Mouse (Mus musculus): ENCODE measurements around the gene Slc22a23. TPM values are rescaled to one million over a fixed set of nuclear protein-coding genes. Genes with fewer than 3 reads are reported as not detected.
A peak's percentile ranks its signal among the peaks of the same experiment; 100 is the strongest.

Gene Slc22a23
- total and polyA plus RNA-seq, 2 experiments from 2014 or later, result 10.3 to 87.9 TPM

DNA sequence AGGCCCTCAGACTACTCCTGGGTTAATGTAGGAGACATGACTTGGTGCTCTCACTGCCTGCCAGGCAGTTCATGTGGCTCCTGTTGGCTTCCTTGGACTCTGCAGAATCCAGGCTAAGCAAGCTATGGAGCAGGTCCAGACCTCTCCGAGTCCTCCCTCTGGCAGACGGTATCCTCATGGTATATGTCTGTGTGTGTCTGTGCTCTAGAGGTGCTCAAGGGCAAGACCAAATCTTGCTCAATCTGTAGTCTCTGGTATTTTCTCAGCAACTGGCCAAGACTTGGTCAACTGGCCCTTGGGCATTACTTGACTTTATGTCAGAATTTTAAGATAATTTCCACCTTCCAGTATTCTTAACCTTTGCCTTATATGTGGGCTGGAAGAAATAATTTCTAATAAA, 159.6 kb downstream of the Slc22a23 start:
- DNase-seq (no peak), ATAC-seq (no peak)
- no peaks in the 10 kb centered on the region for H3K9me3 ChIP-seq (ENCODE audit: low read length)
- H3K4me2 ChIP-seq (ENCODE audit: low read depth), result no peak overlapping the region
- H3K36me3 ChIP-seq (ENCODE audit: insufficient read depth), result peaks cover 44% of the 10 kb centered on the region
- no peaks in the 10 kb centered on the region for H3K4me1 ChIP-seq (ENCODE audit: insufficient read depth)
- no peak overlapping the region for H3K27ac ChIP-seq (ENCODE audit: low read depth, low read length)
- 85% methylated on average over 2 of the region's 2 CpGs for WGBS
- TF ChIP-seq CTCF (IDR thresholded peaks at IDR 0.05; ENCODE audit: low read depth), result no peak
- H3K27me3 ChIP-seq (ENCODE audit: insufficient read depth, low read length), result no peaks in the 10 kb centered on the region
- H3K4me3 ChIP-seq (ENCODE audit: low read depth, low read length), result no peak overlapping the region
- H3K9ac ChIP-seq, result no peak overlapping the region

DNA sequence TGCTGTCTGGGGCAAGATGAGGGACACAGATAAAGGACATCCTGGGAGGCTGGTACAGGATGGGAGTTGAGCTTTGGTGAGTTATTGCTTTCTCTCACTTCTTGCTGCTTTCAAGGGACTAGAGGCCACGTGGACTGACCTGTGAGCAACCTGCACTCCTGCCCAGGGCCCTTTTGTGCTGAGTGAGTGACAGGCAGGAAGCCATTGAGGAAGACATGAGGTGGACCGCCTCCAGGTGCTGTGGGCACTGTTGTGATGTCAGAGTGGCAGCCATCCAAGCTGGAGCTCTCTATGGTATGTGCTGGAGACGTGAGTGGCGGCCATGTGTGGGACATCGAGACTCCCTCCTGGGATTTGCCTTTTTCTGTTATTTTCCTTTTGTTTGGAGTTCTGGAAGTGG, 163.4 kb downstream of the Slc22a23 start:
- H3K4me3 ChIP-seq (ENCODE audit: low read depth, low read length), result no peak overlapping the region
- H3K27ac ChIP-seq (ENCODE audit: low read depth, low read length), result no peak overlapping the region
- TF ChIP-seq CTCF (IDR thresholded peaks at IDR 0.05; ENCODE audit: low read depth), result no peak
- DNase-seq (no peak), ATAC-seq (no peak)
- WGBS, result 69% methylated on average over 5 of the region's 5 CpGs
- H3K36me3 ChIP-seq (ENCODE audit: insufficient read depth), result peaks cover 55% of the 10 kb centered on the region
- H3K4me2 ChIP-seq (ENCODE audit: low read depth), result no peak overlapping the region
- no peak overlapping the region for H3K9ac ChIP-seq
- no peaks in the 10 kb centered on the region for H3K4me1 ChIP-seq (ENCODE audit: insufficient read depth)
- no peaks in the 10 kb centered on the region for H3K27me3 ChIP-seq (ENCODE audit: insufficient read depth, low read length)
- no peaks in the 10 kb centered on the region for H3K9me3 ChIP-seq (ENCODE audit: low read length)

DNA sequence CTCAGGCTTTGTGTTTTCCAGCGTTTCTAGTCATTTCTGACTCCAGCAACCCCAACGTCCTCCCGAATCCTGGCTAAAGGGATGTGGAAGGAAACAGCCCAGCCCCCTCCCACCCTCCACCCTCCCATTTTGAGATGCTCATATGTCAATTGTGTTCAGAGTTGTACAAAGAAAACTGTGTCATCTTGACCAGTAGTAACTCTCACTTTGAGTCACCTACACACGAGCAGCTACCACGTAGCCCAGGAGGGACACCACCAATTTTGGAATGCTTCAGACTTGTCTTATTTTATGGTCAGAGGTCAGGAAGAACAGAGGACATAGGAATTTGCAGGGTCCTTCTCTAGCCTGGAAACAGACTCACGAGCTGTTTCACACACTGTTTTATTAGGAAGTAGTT, 171.0 kb downstream of the Slc22a23 start:
- Histone ChIP-seq H3K36me3 (ENCODE audit: insufficient read depth) (peaks cover 8% of the 10 kb centered on the region; the same call in 1 of the 2 replicates), H3K4me3 (ENCODE audit: low read depth, low read length) (no peak overlapping the region), H3K9ac (no peak overlapping the region), H3K27me3 (ENCODE audit: insufficient read depth, low read length) (no peaks in the 10 kb centered on the region), H3K4me2 (ENCODE audit: low read depth) (no peak overlapping the region), H3K27ac (ENCODE audit: low read depth, low read length) (no peak overlapping the region), H3K4me1 (ENCODE audit: insufficient read depth) (no peaks in the 10 kb centered on the region), H3K9me3 (ENCODE audit: low read length) (no peaks in the 10 kb centered on the region)
- no peak for DNase-seq
- 92% methylated on average over 6 of the region's 6 CpGs for WGBS
- ATAC-seq, result no peak
- TF ChIP-seq CTCF (IDR thresholded peaks at IDR 0.05; ENCODE audit: low read depth), result no peak

DNA sequence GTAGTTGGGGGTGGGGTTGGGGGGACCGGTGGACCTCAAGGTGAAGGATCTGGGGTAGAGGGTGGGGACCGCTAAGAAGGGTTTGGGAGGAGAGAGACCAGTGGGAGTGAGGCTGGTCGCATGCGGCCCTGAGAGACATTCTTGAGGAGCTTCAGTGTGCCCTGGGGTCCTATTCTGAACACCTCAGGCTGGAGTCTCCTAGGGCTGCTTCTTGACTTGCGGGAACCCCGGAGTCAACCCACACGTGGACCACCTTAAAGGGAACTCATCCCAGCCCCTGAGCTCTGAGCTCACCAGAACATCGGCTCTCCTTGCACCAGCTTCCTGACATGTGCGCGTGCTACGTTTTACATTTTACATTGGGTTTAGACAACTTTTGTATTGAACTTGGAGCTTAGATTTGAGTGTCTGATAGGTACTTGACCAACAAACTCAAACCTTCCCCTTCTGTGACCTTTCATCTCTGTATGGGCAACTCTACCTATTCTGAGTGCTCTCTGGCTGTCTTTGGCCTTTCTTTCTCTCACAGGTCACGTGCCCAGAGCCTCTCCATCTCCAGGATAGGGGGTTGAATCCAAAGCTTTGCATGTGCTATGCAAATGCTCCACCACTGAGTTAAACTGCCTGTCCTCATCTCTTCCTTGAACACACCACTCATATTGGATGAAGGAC, 181.5 kb downstream of the Slc22a23 start:
- Histone ChIP-seq H3K36me3 (ENCODE audit: insufficient read depth) (peaks cover 6% of the 10 kb centered on the region; the same call in 1 of the 2 replicates), H3K4me3 (ENCODE audit: low read depth, low read length) (peak overlapping the region; percentile 77), H3K27ac (ENCODE audit: low read depth, low read length) (peak overlapping the region; percentile 91; the same call in 1 of the 2 replicates), H3K27me3 (ENCODE audit: insufficient read depth, low read length) (no peaks in the 10 kb centered on the region), H3K4me2 (ENCODE audit: low read depth) (peak overlapping the region; percentile 64), H3K4me1 (ENCODE audit: insufficient read depth) (peaks cover 9% of the 10 kb centered on the region), H3K9ac (peak overlapping the region; percentile 71), H3K9me3 (ENCODE audit: low read length) (no peaks in the 10 kb centered on the region)
- ATAC-seq (peak; percentile 47), DNase-seq (peak; percentile 52)
- WGBS, result 34% methylated on average over 12 of the region's 12 CpGs
- no peak for TF ChIP-seq CTCF (IDR thresholded peaks at IDR 0.05; ENCODE audit: low read depth)

DNA sequence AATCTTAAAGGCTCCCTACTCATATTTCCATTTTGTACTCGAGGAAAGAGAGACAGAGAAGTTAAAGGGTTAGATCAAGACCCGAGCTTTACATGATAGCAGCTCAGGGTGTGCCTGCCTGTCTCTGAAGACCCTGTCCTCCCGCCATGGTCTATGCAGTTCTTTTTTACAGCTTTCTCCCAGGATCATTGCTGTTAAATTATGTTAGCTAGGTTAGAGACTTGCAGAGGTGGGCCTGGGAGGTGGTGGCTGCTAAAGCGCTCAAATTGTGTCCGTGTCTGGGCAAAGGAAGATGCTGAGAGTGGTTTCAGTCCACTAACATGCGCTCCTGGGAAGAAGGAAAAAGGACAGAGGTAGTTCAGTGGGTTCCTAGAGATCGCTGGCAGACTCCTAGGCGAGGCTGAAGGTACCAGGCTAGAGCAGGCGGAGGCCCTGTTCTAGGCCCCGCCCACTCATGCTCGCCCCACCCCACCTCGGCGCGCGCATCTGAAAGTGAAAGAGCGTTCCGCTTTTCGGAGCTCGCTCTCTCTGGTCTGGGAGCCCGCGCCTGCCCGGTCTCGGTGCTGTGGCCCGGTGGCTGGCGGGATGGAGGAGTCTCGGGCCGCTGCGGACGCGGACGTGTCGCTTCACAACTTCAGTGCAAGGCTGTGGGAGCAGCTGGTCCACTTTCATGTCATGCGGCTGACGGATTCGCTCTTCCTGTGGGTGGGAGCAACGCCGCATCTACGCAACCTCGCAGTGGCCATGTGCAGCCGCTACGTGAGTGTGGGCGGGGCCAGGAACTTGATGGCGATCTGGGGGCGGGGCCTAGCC, 182.3 kb downstream of the Slc22a23 start, which contains the start of gene Psmg4:
TSS of gene Psmg4 (plus strand) at position 474 of the 813 bp plus-strand sequence.
- Histone ChIP-seq H3K9me3 (ENCODE audit: low read length) (no peaks in the 10 kb centered on the region), H3K4me1 (ENCODE audit: insufficient read depth) (peaks cover 9% of the 10 kb centered on the region), H3K27ac (ENCODE audit: low read depth, low read length) (peak within 1 kb of the TSS; percentile 91), H3K4me3 (ENCODE audit: low read depth, low read length) (peak within 1 kb of the TSS; percentile 77), H3K9ac (peak within 1 kb of the TSS; percentile 71), H3K27me3 (ENCODE audit: insufficient read depth, low read length) (no peaks in the 10 kb centered on the region), H3K4me2 (ENCODE audit: low read depth) (peak within 1 kb of the TSS; percentile 64), H3K36me3 (ENCODE audit: insufficient read depth) (peaks cover 6% of the 10 kb centered on the region; the same call in 1 of the 2 replicates)
- WGBS, result 4% methylated on average over 44 of the region's 44 CpGs
- no peak for TF ChIP-seq CTCF (IDR thresholded peaks at IDR 0.05; ENCODE audit: low read depth)
- ATAC-seq, result peak; percentile 96
- DNase-seq, result peak; percentile 95

DNA sequence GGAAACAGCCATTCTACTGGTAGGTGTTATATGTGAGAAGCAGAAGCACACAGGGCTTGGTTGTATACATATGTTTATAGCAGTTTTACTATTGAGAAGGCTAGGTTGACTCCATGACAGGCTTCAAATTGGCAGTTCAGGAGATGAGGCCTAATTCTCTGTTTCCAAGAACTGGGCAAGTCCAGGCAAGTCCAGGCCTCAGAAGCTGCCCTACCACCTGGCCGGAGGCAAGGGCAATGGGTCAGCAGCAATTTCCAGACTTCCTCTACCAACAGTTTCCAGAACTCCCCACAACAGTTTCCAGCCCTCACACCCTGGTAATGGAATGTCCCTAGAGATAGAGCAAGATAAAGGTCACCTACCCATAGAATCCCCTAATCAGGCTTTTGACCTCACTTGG, 185.1 kb downstream of the Slc22a23 start:
- ATAC-seq, result no peak
- no peaks in the 10 kb centered on the region for H3K27me3 ChIP-seq (ENCODE audit: insufficient read depth, low read length)
- H3K4me3 ChIP-seq (ENCODE audit: low read depth, low read length), result no peak overlapping the region

More for the DNA sequence above, 185.1 kb downstream of the Slc22a23 start:
- Histone ChIP-seq H3K36me3 (ENCODE audit: insufficient read depth) (no peaks in the 10 kb centered on the region), H3K4me2 (ENCODE audit: low read depth) (no peak overlapping the region), H3K4me1 (ENCODE audit: insufficient read depth) (peaks cover 9% of the 10 kb centered on the region), H3K27ac (ENCODE audit: low read depth, low read length) (no peak overlapping the region), H3K9ac (no peak overlapping the region), H3K9me3 (ENCODE audit: low read length) (no peaks in the 10 kb centered on the region)
- DNase-seq, result no peak
- 96% methylated on average over 1 of the region's 1 CpGs for WGBS
- no peak for TF ChIP-seq CTCF (IDR thresholded peaks at IDR 0.05; ENCODE audit: low read depth)
